Mouse (Mus musculus) CD8-positive naive resting alpha-beta T cell, adult 2 months (primary cell): ENCODE measurements around the gene Hist2h2ab.
"Not testable (repeated sequence)": the region's sequence is repeated elsewhere in the genome, so short reads cannot be mapped to it uniquely, and the experiment has no call there.

Source experiments
- DNase-seq, 2 experiments: peaks; one replicate each; pipeline ENCODE4 v3.0.0; 2022; ENCODE audit warnings: low read depth in 2 of 2, low spot score in 2 of 2

The Hist2h2ab gene

DNA sequence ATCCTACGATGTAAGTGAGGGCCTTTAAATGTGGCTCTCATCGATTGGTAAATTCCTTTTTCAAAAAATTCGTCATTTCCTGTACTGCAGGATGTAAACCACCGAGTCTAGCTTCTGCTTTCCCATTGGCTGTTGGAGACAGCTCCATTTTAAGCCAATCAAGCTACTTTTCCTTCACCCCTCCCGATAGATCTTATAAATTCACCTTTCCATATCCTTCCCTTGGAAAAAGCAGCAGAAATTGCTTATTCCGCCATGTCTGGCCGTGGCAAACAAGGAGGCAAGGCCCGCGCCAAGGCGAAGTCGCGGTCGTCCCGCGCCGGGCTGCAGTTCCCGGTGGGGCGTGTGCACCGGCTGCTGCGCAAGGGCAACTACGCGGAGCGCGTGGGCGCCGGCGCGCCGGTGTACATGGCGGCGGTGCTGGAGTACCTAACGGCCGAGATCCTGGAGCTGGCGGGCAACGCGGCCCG lies at the start of gene Hist2h2ab, which contains the start of gene Bola1:
Gene Hist2h2ab, plus strand, starts transcription at position 205 of the 470 bp plus-strand sequence.
Gene Bola1, minus strand, starts transcription at position 49 of the 470 bp plus-strand sequence.
- DNase-seq: peak; percentile 62 to 67

- no peak for DNase-seq
Measured at GRCm38 (mm10) chr3:96170276-96170675, 49.4 kb upstream of the Hist2h2ab start.

DNA sequence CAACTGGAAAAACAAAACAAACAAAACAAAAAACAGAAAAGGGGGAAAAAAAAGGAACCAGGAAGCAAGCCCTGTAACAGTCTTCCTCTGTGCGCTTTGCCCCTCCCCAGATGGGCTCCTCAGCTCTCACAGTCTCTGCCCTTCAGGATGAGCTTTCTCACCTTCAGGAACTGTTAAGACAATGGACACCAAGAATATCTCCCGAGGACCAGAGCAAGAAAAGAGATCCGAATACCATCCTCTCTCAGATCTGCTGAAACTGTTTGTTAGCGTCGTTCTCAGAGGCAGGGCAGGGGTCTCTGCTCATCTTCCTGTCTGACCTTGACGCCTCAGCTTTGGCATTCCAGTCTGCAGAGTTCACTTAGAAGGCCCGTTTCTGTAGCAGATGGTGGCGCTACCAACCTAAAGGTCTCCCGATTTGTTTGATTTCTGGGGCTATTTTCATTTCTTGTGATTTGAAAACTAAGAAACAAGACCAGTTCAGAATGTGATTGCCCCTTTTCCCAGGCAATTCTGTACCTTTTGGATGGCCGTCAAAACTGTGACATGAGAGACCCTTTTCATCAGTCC lies 48.6 kb upstream of the Hist2h2ab start:
- DNase-seq: no peak

GRCm38 (mm10) chr3:96171583-96172196 lies 48.0 kb upstream of the Hist2h2ab start:
- no peak for DNase-seq

- peak; percentile 79 to 81 for DNase-seq
Measured at GRCm38 (mm10) chr3:96172197-96173178, 47.2 kb upstream of the Hist2h2ab start, which contains the start of gene Sf3b4. Sf3b4 (plus strand) TSS chr3:96172332.

GRCm38 (mm10) chr3:96173185-96173584 lies 46.5 kb upstream of the Hist2h2ab start:
- no peak for DNase-seq

- not testable (repeated sequence) for DNase-seq
Measured at GRCm38 (mm10) chr3:96174042-96174441, 45.6 kb upstream of the Hist2h2ab start.

GRCm38 (mm10) chr3:96175251-96175650 lies 44.4 kb upstream of the Hist2h2ab start:
- no peak for DNase-seq

GRCm38 (mm10) chr3:96178427-96178826 lies 41.2 kb upstream of the Hist2h2ab start:
- DNase-seq: no peak

DNA sequence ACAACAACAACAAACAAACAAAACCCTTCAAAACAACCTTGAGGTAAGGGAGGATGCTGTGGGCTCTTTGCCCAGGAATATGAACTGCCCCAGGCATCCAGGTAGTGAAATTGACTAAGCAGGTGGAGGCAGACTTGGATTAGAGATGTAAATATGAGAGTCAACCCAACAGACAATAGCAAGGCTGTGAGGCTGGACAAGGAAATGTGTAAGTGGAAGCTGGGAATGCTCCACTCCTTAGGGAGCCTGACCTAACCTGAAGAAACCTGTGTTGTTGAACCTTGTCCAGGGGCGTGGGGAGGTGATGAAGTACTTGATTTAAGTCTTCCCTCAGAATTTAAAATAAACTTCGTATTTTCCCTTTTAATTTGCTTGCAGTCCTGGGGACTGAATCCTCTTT lies 40.8 kb upstream of the Hist2h2ab start:
- no peak for DNase-seq

DNA sequence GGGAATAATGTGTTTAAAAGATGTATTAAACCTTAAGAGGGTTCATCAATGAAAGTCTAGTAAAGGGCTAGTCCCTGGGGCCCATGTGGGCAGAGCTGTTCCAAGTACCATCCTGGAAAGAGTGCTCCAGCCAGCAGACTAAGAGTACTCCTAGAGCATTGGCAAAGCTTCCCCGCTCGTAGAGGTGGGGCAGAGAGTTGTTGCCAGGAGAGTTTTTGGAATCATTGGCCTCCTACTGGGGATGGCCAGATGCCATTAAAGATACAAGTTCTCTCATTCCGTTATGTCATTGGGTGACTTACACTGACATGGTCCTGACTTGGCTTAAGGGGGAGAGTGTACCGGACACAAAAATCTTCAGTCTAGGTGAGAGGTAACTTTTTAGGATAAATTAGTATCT lies 40.1 kb upstream of the Hist2h2ab start:
- no peak for DNase-seq

DNA sequence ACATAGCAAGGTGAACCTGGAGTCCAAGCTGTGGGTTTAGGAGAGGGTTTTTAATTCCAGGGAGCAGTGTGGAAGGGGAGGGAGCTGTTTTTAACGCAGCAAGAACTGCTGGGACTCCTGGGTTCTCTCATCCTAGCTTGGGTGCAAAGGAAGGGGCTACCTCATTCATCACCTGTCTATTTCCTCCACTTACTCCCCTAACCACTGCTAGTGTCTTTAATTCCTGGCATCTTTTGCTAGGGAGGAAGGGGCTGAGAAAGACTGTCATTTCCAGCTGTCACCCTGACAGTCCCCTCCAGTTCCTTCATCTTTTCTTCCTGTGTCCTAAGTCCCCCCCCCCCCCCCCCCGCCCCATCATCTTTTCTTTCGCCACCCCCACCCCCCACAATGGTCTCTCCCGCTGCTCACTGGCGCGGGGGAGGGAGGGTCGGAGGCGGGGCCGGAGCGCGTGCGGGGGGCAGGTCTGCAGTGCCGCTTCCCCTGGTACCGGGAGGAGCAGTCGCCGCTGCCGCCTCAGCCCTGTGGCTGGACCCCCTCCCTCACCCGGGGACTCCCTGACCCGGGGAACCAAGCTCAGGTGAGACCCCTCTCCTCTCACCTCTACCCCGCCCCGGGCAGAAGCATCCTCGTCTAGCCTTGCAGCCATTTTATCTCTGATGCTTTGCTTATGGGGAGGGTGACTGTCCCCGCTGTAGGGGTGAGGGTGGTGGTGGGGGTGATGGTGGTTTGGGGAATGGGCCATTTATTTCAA lies 38.8 kb upstream of the Hist2h2ab start, which contains the start of gene Sv2a:
Gene Sv2a, plus strand, starts transcription at position 425 of the 751 bp plus-strand sequence.
- peak; percentile 32 to 49 for DNase-seq

GRCm38 (mm10) chr3:96181510-96182381 lies 37.9 kb upstream of the Hist2h2ab start:
- no peak for DNase-seq

- no peak for DNase-seq
Measured at GRCm38 (mm10) chr3:96182382-96182776, 37.3 kb upstream of the Hist2h2ab start.

DNA sequence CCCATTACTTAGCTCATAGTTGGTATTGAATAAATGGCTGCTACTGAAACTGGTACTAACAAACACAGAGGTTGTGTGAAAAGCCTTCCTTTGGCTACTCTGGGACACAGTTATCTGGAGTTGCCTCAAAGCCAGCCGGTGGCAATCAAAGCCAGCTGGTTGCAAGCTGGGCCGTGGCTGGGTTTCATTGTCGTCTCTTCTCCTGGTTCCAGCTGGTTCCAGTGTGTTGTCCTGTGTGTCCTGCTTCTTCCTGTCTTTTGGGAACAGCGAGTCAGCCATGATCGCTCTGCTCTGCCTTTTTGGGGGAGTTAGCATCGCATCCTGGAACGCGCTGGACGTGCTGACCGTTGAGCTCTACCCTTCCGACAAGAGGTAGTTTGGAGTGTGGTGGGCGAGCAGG lies 26.7 kb upstream of the Hist2h2ab start:
- no peak for DNase-seq

GRCm38 (mm10) chr3:96194966-96195365 lies 24.7 kb upstream of the Hist2h2ab start:
- peak in 1 of 2 experiments; percentile 24 for DNase-seq

- DNase-seq: no peak
Measured at GRCm38 (mm10) chr3:96195616-96196313, 23.9 kb upstream of the Hist2h2ab start.

DNA sequence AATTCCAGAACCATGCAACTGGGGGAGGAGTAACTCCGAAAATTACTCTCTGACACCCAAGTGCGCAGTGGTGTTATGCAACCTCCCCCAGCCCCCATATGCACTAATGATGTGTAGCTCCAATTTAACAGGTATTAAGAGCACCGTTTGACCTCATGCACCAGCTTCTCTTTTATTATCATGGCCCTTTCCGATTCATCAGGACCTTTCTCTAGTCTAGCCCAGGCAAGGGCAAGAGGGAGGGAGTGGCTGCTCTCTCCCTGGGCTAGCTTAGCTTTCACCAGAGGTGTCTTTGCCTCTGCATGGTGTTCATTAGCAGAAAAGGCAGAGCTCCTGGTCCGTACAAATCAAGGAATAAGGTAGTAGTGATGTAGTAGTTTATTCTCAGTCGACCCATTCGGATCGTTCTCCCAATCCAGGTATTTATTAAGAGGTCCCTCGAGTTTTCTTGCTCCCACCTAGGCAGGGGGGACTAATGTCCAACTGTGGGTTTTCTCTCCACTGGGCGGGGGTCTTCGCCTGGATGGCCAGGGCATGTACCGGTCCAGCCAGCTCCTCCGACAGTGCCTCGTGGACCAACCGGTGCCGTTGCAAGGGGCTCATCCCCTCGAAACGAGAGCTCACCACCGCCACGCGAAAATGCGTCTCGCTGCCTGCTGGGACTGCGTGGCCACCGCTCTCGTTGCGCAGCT lies 23.1 kb upstream of the Hist2h2ab start:
- DNase-seq: no peak
